Mouse (Mus musculus): ENCODE data around the gene Ptpn5. TPM values are rescaled to one million over a fixed set of nuclear protein-coding genes. Genes with fewer than 3 reads are reported as not detected.
A peak's percentile ranks its signal among the peaks of the same experiment; 100 is the strongest.

The Ptpn5 gene
- total and polyA plus RNA-seq, 3 experiments, result 0.03 TPM; not detected in 2

DNA sequence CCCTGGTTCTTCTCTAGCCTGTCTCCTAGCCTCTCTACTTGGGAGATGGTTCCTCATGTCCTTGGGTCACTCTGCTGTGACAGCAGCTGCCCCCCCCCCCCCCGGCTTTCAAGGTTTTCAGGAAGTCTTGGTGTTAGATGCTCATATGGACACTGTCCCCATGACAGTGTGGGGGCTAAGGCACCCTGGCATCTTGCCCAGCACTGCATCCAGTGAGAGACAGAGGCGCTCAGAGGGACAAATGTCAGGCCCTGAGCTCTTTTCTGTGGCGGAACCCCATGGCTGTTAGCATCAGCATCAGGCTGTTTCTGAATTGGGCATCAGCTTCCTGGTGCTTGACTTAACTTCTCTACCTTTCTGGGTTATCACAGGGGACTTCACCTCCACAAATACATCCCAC, 52.6 kb downstream of the Ptpn5 start:
- no peaks in the 10 kb centered on the region; a peak in 1 of 4 replicates for H3K27me3 ChIP-seq (ENCODE audit: control insufficient read depth in 1 of 2, insufficient read depth in 2 of 2, low read length in 2 of 2)
- H3K9me3 ChIP-seq (replicated peaks; ENCODE audit: insufficient read depth, low read length), result no peaks in the 10 kb centered on the region
- TF ChIP-seq NRF1 (IDR thresholded peaks at IDR 0.05; ENCODE audit: insufficient read depth, low read depth, low read length, poor library complexity, severe bottlenecking), result no peak
- TF ChIP-seq EP300 (IDR thresholded peaks at IDR 0.05; ENCODE audit: low read depth in 1 of 2, low read length in 2 of 2), result no peak
- no peak for TF ChIP-seq ETS1 (IDR thresholded peaks at IDR 0.05; ENCODE audit: low read depth, low read length)
- TF ChIP-seq ZKSCAN1 (IDR thresholded peaks at IDR 0.05; ENCODE audit: low read depth, low read length), result no peak
- no peak for TF ChIP-seq USF1 (IDR thresholded peaks at IDR 0.05; ENCODE audit: low read depth, low read length)
- no peak for TF ChIP-seq ELF1 (IDR thresholded peaks at IDR 0.05; ENCODE audit: low read depth, low read length)
- TF ChIP-seq CTCF (IDR thresholded peaks at IDR 0.05 in 2 of 3, conservative IDR thresholded peaks at IDR 0.05 in 1 of 3; ENCODE audit: control insufficient read depth in 1 of 3, insufficient read depth in 1 of 3, low read depth in 2 of 3, low read length in 3 of 3, poor library complexity in 1 of 3, severe bottlenecking in 1 of 3), result no peak
- TF ChIP-seq UBTF (IDR thresholded peaks at IDR 0.05; ENCODE audit: borderline replicate concordance, insufficient read depth, low read depth, low read length), result no peak
- no peaks in the 10 kb centered on the region for H3K4me1 ChIP-seq (ENCODE audit: control insufficient read depth in 1 of 2, insufficient read depth in 2 of 2, low read length in 2 of 2)
- H3K9ac ChIP-seq (ENCODE audit: control insufficient read depth, low read depth, low read length, poor library complexity, severe bottlenecking), result no peak overlapping the region
- H3K27ac ChIP-seq (ENCODE audit: control insufficient read depth, low read depth, low read length), result no peak overlapping the region
- H3K36me3 ChIP-seq (ENCODE audit: control insufficient read depth in 1 of 2, insufficient read depth in 2 of 2, low read length in 2 of 2), result no peaks in the 10 kb centered on the region
- peak; percentile 4 for DNase-seq (ENCODE audit: low read depth, low spot score)
- H3K79me2 ChIP-seq (ENCODE audit: control insufficient read depth, insufficient read depth, low read length, poor library complexity), result no peaks in the 10 kb centered on the region
- no peak overlapping the region for H3K4me3 ChIP-seq (ENCODE audit: control insufficient read depth in 1 of 2, insufficient read depth in 1 of 2, low read depth in 2 of 2, low read length in 2 of 2)

DNA sequence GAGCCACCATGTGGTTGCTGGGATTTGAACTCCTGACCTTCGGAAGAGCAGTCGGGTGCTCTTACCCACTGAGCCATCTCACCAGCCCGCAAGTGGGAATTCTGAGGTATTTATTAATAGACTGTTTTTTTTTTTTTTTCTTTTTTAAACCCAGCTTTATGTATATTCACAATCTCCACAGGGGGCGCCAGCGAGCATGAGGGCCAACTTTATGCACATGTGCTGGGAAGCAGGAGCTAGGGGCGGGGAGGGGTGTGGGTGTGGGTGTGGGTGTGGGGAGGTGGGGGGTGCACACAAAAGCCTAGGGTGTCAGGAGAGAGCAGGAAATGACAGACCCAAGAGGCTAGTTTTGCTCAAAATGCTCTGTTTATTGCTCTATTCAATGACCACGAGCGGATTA, 56.0 kb downstream of the Ptpn5 start:
- Histone ChIP-seq H3K9me3 (replicated peaks; ENCODE audit: insufficient read depth, low read length) (no peaks in the 10 kb centered on the region), H3K4me1 (ENCODE audit: control insufficient read depth in 1 of 2, insufficient read depth in 2 of 2, low read length in 2 of 2) (no peaks in the 10 kb centered on the region), H3K36me3 (ENCODE audit: control insufficient read depth in 1 of 2, insufficient read depth in 2 of 2, low read length in 2 of 2) (no peaks in the 10 kb centered on the region), H3K79me2 (ENCODE audit: control insufficient read depth, insufficient read depth, low read length, poor library complexity) (no peaks in the 10 kb centered on the region), H3K4me3 (ENCODE audit: control insufficient read depth in 1 of 2, insufficient read depth in 1 of 2, low read depth in 2 of 2, low read length in 2 of 2) (no peak overlapping the region), H3K9ac (ENCODE audit: control insufficient read depth, low read depth, low read length, poor library complexity, severe bottlenecking) (no peak overlapping the region), H3K27ac (ENCODE audit: control insufficient read depth, low read depth, low read length) (no peak overlapping the region), H3K27me3 (ENCODE audit: control insufficient read depth in 1 of 2, insufficient read depth in 2 of 2, low read length in 2 of 2) (no peaks in the 10 kb centered on the region; a peak in 2 of 4 replicates)
- DNase-seq (ENCODE audit: low read depth, low spot score), result peak; percentile 53
- TF ChIP-seq CTCF (IDR thresholded peaks at IDR 0.05 in 2 of 3, conservative IDR thresholded peaks at IDR 0.05 in 1 of 3; ENCODE audit: control insufficient read depth in 1 of 3, insufficient read depth in 1 of 3, low read depth in 2 of 3, low read length in 3 of 3, poor library complexity in 1 of 3, severe bottlenecking in 1 of 3), result peak in 2 of 3 experiments; percentile 51 to 67; a peak in 5 of 6 replicates
- peak; percentile 89 for TF ChIP-seq ZNF384 (IDR thresholded peaks at IDR 0.05; ENCODE audit: low read depth, low read length)
- TF ChIP-seq ETS1 (IDR thresholded peaks at IDR 0.05; ENCODE audit: low read depth, low read length), result no peak

DNA sequence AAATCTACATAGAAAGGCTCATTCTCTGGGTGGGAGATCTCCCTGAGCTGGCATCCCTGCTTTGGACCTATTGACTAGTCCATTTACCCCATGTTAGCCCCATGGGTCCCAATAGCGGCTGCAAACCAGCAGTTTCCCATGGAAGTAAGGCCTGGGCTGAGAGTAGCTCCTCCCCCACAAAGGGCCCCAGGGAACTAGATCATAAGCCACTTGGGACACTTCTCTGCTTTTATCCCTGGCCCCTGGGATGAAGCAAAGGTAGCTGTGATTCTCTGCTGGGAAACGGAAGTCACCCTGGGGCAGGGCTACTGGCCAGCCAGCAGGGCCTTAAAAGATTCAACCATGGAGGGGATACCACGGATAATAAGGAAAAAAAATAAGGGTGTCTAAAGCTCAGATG, 56.8 kb downstream of the Ptpn5 start:
- Histone ChIP-seq H3K9me3 (replicated peaks; ENCODE audit: insufficient read depth, low read length) (no peaks in the 10 kb centered on the region), H3K4me3 (ENCODE audit: control insufficient read depth in 1 of 2, insufficient read depth in 1 of 2, low read depth in 2 of 2, low read length in 2 of 2) (no peak overlapping the region), H3K27ac (ENCODE audit: control insufficient read depth, low read depth, low read length) (no peak overlapping the region), H3K4me1 (ENCODE audit: control insufficient read depth in 1 of 2, insufficient read depth in 2 of 2, low read length in 2 of 2) (no peaks in the 10 kb centered on the region), H3K79me2 (ENCODE audit: control insufficient read depth, insufficient read depth, low read length, poor library complexity) (no peaks in the 10 kb centered on the region), H3K36me3 (ENCODE audit: control insufficient read depth in 1 of 2, insufficient read depth in 2 of 2, low read length in 2 of 2) (no peaks in the 10 kb centered on the region), H3K27me3 (ENCODE audit: control insufficient read depth in 1 of 2, insufficient read depth in 2 of 2, low read length in 2 of 2) (no peaks in the 10 kb centered on the region; a peak in 2 of 4 replicates), H3K9ac (ENCODE audit: control insufficient read depth, low read depth, low read length, poor library complexity, severe bottlenecking) (no peak overlapping the region)
- DNase-seq (ENCODE audit: low read depth, low spot score), result no peak
- TF ChIP-seq KAT2A (conservative IDR thresholded peaks at IDR 0.05; ENCODE audit: low read depth, low read length), result no peak

All from MEL (cell line).